25 mouse cellular contexts compared by ENCODE assay signal in genomic region chr16:15351301-15351700, GRCm38 (mm10). TPM values are rescaled to one million over a fixed set of nuclear protein-coding genes. Genes with fewer than 3 reads are reported as not detected.
"Had no signal": no experiment of that assay in that cellular context is flagged by ENCODE, and none has a peak within 500 bp of the region (broad histone marks: within the 10 kb centered on the region; RNA-seq: fewer than 3 reads in every experiment).

No protein-coding gene starts in this region.

- H3K27me3 ChIP-seq: kidney, embryonic 15.5 days; limb, embryonic 12.5 days; megakaryocyte, embryonic 14.5 days; midbrain, embryonic 12.5 days; neural tube, embryonic 12.5 days; stomach, embryonic 15.5 days had no signal

- DNase-seq: kidney, postnatal 14 days; lung, adult 2 months; retina, postnatal 1 day; thymus, adult 2 months; thymus, postnatal 25 days had no signal

- H3K4me2 ChIP-seq: kidney, embryonic 15.5 days; limb, embryonic 12.5 days; midbrain, embryonic 12.5 days; neural tube, embryonic 12.5 days; stomach, embryonic 15.5 days had no signal

- H3K27ac ChIP-seq: kidney, embryonic 15.5 days; limb, embryonic 12.5 days; liver, embryonic 14.5 days; macrophage; midbrain, embryonic 12.5 days; neural tube, embryonic 12.5 days; stomach, embryonic 15.5 days had no signal

- H3K4me3 ChIP-seq: kidney, embryonic 15.5 days; limb, embryonic 12.5 days; megakaryocyte, embryonic 14.5 days; midbrain, embryonic 12.5 days; neural tube, embryonic 12.5 days; stomach, embryonic 15.5 days had no signal

- H3K36me3 ChIP-seq: kidney, embryonic 15.5 days; limb, embryonic 12.5 days; midbrain, embryonic 12.5 days; neural tube, embryonic 12.5 days; stomach, embryonic 15.5 days had no signal

- ATAC-seq: intestine, embryonic 16.5 days had no signal

- H3K4me1 ChIP-seq: kidney, embryonic 15.5 days; limb, embryonic 12.5 days; midbrain, embryonic 12.5 days; neural tube, embryonic 12.5 days; stomach, embryonic 15.5 days had no signal

- H3K9ac ChIP-seq: kidney, embryonic 15.5 days; limb, embryonic 12.5 days; liver, embryonic 14.5 days; midbrain, embryonic 12.5 days; neural tube, embryonic 12.5 days; stomach, embryonic 15.5 days had no signal

- H3K9me3 ChIP-seq: kidney, embryonic 15.5 days; limb, embryonic 12.5 days; megakaryocyte, embryonic 14.5 days; midbrain, embryonic 12.5 days; neural tube, embryonic 12.5 days; stomach, embryonic 15.5 days had no signal

RNA-seq across cellular contexts. Expression of gene Gm21897, which starts 34.0 kb away (rescaled TPM):
- total RNA-seq: layer of hippocampus, postnatal 25 days; left cerebral cortex, adult 8-10 months; left cerebral cortex, postnatal 25 days; monocyte, adult 5-6 weeks; neutrophil, adult 5-6 weeks had no signal
- polyA plus RNA-seq: intestine, embryonic 16.5 days; kidney, adult 2 months; kidney, embryonic 15.5 days; large intestine, adult 2 months; limb, embryonic 12.5 days; liver, adult 2 months; liver, embryonic 14.5 days; lung, adult 2 months; midbrain, embryonic 12.5 days; neural tube, embryonic 12.5 days; spleen, adult 2 months; stomach, embryonic 15.5 days; testis, adult 2 months; thymus, adult 2 months; urinary bladder, adult 2 months had no signal
